Mouse (Mus musculus): ENCODE measurements at regions not wholly inside any gene's neighbourhood (a gene's known extent, or its start where the extent isn't known, plus 50 kb on each side); places are given as distances from the start of the nearest gene placed in this dataset.

DNA sequence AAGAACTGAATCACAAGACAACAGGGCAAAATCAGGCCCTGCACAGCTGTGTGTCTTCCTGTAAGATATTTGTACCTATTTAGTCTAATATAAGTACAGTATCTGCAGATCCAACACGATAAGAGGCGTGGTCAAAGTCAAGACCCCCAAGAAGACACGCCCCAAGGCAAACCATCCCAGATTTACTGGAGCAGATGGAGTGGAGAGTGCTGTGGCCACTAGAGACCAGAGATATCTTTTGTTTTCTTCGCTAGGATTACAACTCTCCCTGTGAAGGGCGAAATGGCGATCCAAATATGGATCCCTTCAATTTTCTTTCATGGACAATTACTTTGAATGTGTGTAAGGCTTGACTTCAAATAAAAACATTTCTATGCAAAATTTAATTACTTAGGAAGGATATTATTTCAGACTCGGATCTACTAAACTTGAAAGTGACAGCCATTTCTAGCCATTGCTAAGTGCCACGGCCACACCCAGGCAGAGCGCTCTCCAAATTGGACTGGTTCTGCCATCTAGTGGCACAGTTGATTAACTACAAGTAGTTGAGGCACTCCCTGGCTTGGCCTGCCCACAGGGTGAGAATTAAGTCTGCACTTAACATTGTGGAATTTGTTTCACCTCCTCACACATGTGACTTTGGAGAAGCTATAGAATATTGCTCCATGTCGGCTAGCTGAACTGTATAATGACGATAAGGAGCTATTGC, 140.4 kb upstream of the Gm9833 start:
- ATAC-seq (replicated peaks; ENCODE audit: poor library complexity, severe bottlenecking) = peak; percentile 97

DNA sequence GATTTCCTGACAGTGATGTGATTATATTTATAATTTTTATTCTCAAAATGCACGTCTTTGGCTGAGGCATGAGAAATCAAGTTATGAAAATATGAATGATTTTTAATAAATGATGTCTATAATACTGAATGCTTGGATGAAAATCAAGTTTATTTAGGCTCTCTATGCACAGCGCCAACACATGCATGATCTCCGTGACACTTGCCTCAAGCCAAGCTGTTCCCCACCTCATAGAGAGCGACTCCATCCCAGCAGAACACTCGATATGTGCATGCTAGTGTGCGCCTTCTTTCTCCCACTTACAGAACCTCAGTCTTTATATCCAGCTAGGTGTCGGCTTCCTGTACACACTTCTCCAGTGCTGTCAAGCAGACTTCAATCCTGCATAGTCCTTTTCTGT, 139.8 kb upstream of the Gm9833 start:
- ATAC-seq (replicated peaks; ENCODE audit: poor library complexity, severe bottlenecking) = no peak

DNA sequence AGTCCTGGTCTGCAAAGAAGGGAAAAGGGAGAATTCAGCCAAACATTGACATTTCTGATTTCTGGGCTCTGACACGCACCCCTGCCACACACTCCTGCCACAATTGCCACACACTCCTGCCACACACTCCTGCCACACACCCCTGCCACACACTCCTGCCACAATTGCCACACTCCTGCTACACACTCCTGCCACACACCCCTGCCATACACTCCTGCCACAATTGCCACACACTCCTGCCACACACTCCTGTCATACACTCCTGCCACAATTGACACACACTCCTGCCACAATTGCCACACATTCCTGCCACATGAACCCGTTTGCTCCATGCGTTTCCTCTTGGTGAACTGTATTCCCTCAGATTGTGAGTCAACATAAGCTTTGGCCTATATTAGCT, 130.0 kb upstream of the Gm9833 start:
- peak; percentile 100 for ATAC-seq (replicated peaks; ENCODE audit: poor library complexity, severe bottlenecking)

DNA sequence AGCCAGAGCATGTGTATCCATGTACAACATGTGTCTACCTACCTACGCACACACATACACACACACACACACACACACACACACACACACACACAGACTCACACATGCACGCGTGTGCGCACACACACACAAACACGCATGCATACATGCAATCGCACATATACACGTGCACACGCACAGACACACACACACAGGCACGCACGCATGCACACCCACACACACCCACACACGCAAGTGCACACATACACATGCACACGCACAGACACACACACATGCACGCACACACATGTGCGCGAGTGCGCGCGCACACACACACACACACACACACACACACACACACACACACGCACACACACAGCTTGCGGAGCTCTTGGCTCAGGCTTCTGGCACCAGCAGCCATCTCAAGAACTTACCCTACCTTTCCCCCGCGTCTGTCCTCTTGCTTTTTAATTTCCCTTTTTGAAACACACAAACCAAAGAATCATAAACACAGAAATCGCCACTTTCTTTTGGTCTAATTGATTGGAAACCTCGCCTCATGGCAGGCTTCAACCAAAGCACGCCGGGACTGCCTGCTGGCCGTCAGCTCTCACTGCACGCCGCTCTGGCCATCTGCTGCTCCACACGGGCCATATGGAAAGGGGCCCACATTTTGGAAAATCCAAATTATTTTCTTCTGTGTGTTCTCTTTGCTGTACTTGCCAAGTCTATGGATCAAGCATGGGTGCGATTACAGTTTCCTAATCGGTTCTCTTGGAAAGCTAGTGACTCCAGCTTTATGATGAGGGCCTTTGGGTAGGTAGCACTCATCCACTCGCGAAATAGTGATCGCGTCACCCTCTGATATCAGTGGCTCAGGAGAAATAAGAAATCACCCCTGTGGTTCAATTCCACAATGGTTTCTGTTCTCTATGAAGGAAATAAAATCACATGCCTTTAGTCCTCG, 127.9 kb upstream of the Gm9833 start:
- ATAC-seq (replicated peaks; ENCODE audit: poor library complexity, severe bottlenecking) = no peak

DNA sequence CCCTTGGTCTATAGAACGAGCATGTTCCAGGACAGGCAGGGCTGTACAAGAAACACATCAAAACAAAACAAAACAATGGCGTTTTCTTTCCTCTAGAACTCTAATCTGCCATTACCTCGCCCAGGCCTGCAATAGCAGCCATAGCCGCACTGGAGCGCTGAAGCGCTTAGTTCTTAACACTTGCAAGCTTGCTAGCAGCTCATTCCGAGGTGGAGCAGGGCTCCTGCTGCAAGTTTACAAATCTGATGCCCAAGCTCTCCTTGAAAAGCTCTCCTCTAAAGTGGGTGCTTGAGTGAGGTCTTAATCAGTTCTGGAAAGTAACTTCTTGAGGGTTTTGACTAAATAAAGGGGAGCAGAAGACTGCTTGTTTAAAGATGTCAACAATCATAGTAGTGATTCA, 127.2 kb upstream of the Gm9833 start:
- no peak for ATAC-seq (replicated peaks; ENCODE audit: poor library complexity, severe bottlenecking)
